In genomic region chr2:12401137-12401536, GRCm38 (mm10) we compare ENCODE assay signal across 19 mouse cellular contexts.
"Had no signal": no experiment of that assay in that cellular context is flagged by ENCODE, and none has a peak within 500 bp of the region (broad histone marks: within the 10 kb centered on the region; RNA-seq: fewer than 3 reads in every experiment).

No protein-coding gene starts in this region.

- H3K27me3 ChIP-seq: midbrain, embryonic 12.5 days; neural tube, embryonic 13.5 days; neural tube, embryonic 15.5 days had no signal

- H3K36me3 ChIP-seq: midbrain, embryonic 10.5 days; midbrain, embryonic 12.5 days; neural tube, embryonic 13.5 days; neural tube, embryonic 15.5 days had no signal

- H3K4me3 ChIP-seq: midbrain, embryonic 10.5 days; midbrain, embryonic 12.5 days; myocyte; neural tube, embryonic 13.5 days; neural tube, embryonic 15.5 days had no signal

- ATAC-seq: midbrain, embryonic 16.5 days had no signal

- H3K4me1 ChIP-seq: midbrain, embryonic 12.5 days; neural tube, embryonic 13.5 days; neural tube, embryonic 15.5 days had no signal

- H3K9me3 ChIP-seq: midbrain, embryonic 10.5 days; midbrain, embryonic 12.5 days; neural tube, embryonic 13.5 days; neural tube, embryonic 15.5 days had no signal

- H3K27ac ChIP-seq: midbrain, embryonic 10.5 days; midbrain, embryonic 12.5 days; neural tube, embryonic 13.5 days; neural tube, embryonic 15.5 days had no signal

- H3K9ac ChIP-seq: lung, embryonic 14.5 days; midbrain, embryonic 12.5 days; neural tube, embryonic 13.5 days; neural tube, embryonic 15.5 days had no signal

- H3K4me2 ChIP-seq: lung, embryonic 14.5 days; midbrain, embryonic 12.5 days; neural tube, embryonic 13.5 days; neural tube, embryonic 15.5 days had no signal

- DNase-seq: lung, adult 18-20 months; lung, embryonic 14.5 days; lung, postnatal 10 days; lung, postnatal 4 days; midbrain, embryonic 14.5 days; retina, postnatal 1 day; right cerebral cortex, adult 18-20 months; right cerebral cortex, postnatal 25 days; right cerebral cortex, postnatal 4 days; spleen, adult 18-20 months; thymus, adult 18-20 months; thymus, postnatal 14 days; thymus, postnatal 36 days had no signal
